Mouse (Mus musculus): ENCODE measurements around the gene Eif4a2.

- no peak for TF ChIP-seq POU5F1 (IDR thresholded peaks at IDR 0.05; ENCODE audit: borderline replicate concordance, low read length)
- no peak for TF ChIP-seq CTCF (conservative IDR thresholded peaks at IDR 0.05; ENCODE audit: low read length)
These were observed 39.0 kb downstream of the Eif4a2 start, which contains the start of gene Adipoq for GRCm38 (mm10) chr16:23146280-23146679.

All from E14TG2a.4 (cell line).